ENCODE assay signal across 30 mouse cellular contexts in the genomic region with DNA sequence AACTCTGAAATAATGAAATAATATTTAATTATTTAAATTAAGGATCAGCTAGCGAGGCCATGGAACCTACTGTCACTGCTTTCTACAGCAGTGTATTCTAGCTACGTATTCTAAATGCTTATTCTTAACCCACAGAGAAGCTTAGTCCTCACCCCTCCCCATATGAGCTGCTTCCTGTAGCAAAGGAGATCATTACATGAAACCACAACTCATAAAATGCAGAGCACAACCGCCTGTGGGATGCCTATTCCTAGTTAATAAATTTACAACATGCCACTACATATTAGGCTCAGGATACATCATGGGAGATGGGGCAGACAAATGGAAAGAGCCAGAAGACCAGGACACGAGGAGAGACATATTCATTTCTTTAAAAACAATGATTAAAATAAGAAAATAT.
"Had no signal": no experiment of that assay in that cellular context is flagged by ENCODE, and none has a peak within 500 bp of the region (broad histone marks: within the 10 kb centered on the region; RNA-seq: fewer than 3 reads in every experiment).

No protein-coding gene starts in this region.

- H3K4me3 ChIP-seq: limb, embryonic 10.5 days; limb, embryonic 12.5 days; limb, embryonic 13.5 days; limb, embryonic 15.5 days; liver, embryonic 12.5 days; liver, embryonic 13.5 days; liver, embryonic 15.5 days; lung, embryonic 15.5 days; midbrain, embryonic 10.5 days; midbrain, embryonic 12.5 days; midbrain, embryonic 13.5 days; midbrain, embryonic 15.5 days; myocyte; neural tube, embryonic 12.5 days; neural tube, embryonic 13.5 days had no signal

- DNase-seq: left cerebral cortex, postnatal 4 days; liver; liver, embryonic 13.5 days; liver, postnatal 0 days; lung, adult 18-20 months; lung, adult 2 months; lung, embryonic 14.5 days; lung, postnatal 10 days; lung, postnatal 14 days; lung, postnatal 36 days; lung, postnatal 4 days; midbrain, embryonic 14.5 days had no signal

- H3K9ac ChIP-seq: limb, embryonic 12.5 days; limb, embryonic 13.5 days; limb, embryonic 15.5 days; liver, embryonic 12.5 days; liver, embryonic 13.5 days; liver, embryonic 14.5 days; liver, embryonic 15.5 days; liver, postnatal 0 days; lung, embryonic 14.5 days; lung, embryonic 15.5 days; midbrain, embryonic 12.5 days; midbrain, embryonic 13.5 days; midbrain, embryonic 15.5 days; neural tube, embryonic 12.5 days; neural tube, embryonic 13.5 days had no signal

- H3K4me1 ChIP-seq: limb, embryonic 10.5 days; limb, embryonic 12.5 days; limb, embryonic 13.5 days; limb, embryonic 15.5 days; liver, embryonic 12.5 days; liver, embryonic 13.5 days; liver, embryonic 15.5 days; lung, embryonic 15.5 days; midbrain, embryonic 10.5 days; midbrain, embryonic 12.5 days; midbrain, embryonic 13.5 days; midbrain, embryonic 15.5 days; neural tube, embryonic 12.5 days; neural tube, embryonic 13.5 days had no signal

- ATAC-seq: liver, embryonic 12.5 days; liver, postnatal 0 days; lung, postnatal 0 days; midbrain, embryonic 13.5 days; midbrain, embryonic 15.5 days; midbrain, embryonic 16.5 days had no signal

- H3K9me3 ChIP-seq: limb, embryonic 10.5 days; limb, embryonic 12.5 days; limb, embryonic 13.5 days; limb, embryonic 15.5 days; liver, embryonic 12.5 days; liver, embryonic 13.5 days; liver, embryonic 15.5 days; lung, embryonic 15.5 days; midbrain, embryonic 10.5 days; midbrain, embryonic 12.5 days; midbrain, embryonic 13.5 days; midbrain, embryonic 15.5 days; neural tube, embryonic 12.5 days; neural tube, embryonic 13.5 days had no signal

- H3K36me3 ChIP-seq: limb, embryonic 10.5 days; limb, embryonic 12.5 days; limb, embryonic 13.5 days; limb, embryonic 15.5 days; liver, embryonic 12.5 days; liver, embryonic 13.5 days; liver, embryonic 15.5 days; lung, embryonic 15.5 days; midbrain, embryonic 10.5 days; midbrain, embryonic 12.5 days; midbrain, embryonic 13.5 days; midbrain, embryonic 15.5 days; neural tube, embryonic 12.5 days; neural tube, embryonic 13.5 days had no signal

- H3K27me3 ChIP-seq: limb, embryonic 12.5 days; limb, embryonic 13.5 days; limb, embryonic 15.5 days; liver, embryonic 12.5 days; liver, embryonic 13.5 days; liver, embryonic 15.5 days; lung, embryonic 15.5 days; midbrain, embryonic 12.5 days; midbrain, embryonic 13.5 days; midbrain, embryonic 15.5 days; neural tube, embryonic 12.5 days; neural tube, embryonic 13.5 days had no signal

- H3K27ac ChIP-seq: limb, embryonic 10.5 days; limb, embryonic 12.5 days; limb, embryonic 13.5 days; limb, embryonic 15.5 days; liver, embryonic 12.5 days; liver, embryonic 13.5 days; liver, embryonic 14.5 days; liver, embryonic 15.5 days; lung, embryonic 15.5 days; macrophage; midbrain, embryonic 10.5 days; midbrain, embryonic 12.5 days; midbrain, embryonic 13.5 days; midbrain, embryonic 15.5 days; neural tube, embryonic 12.5 days; neural tube, embryonic 13.5 days had no signal
